25 mouse cellular contexts compared by ENCODE assay signal in genomic region chr1:72411108-72411507, GRCm38 (mm10).
"Had no signal": no experiment of that assay in that cellular context is flagged by ENCODE, and none has a peak within 500 bp of the region (broad histone marks: within the 10 kb centered on the region; RNA-seq: fewer than 3 reads in every experiment).

No protein-coding gene starts in this region.

- DNase-seq: kidney, adult 18-20 months; kidney, adult 9 months; kidney, postnatal 14 days; kidney, postnatal 4 days; liver; lung, adult 18-20 months; lung, postnatal 10 days; lung, postnatal 36 days; spleen, adult 18-20 months; thymus, adult 2 months; thymus, postnatal 14 days; thymus, postnatal 4 days had no signal

- ATAC-seq: intestine, embryonic 15.5 days; liver, embryonic 12.5 days; midbrain, embryonic 13.5 days; midbrain, embryonic 16.5 days had no signal

- H3K4me1 ChIP-seq: liver, embryonic 12.5 days; liver, embryonic 15.5 days; lung, embryonic 15.5 days; megakaryocyte, embryonic 14.5 days had no signal

- H3K4me2 ChIP-seq: intestine, embryonic 15.5 days; limb, embryonic 13.5 days; liver, embryonic 12.5 days; liver, embryonic 15.5 days; lung, embryonic 15.5 days; midbrain, embryonic 13.5 days; stomach, embryonic 15.5 days had no signal

- H3K9me3 ChIP-seq: intestine, embryonic 15.5 days; limb, embryonic 10.5 days; limb, embryonic 13.5 days; liver, embryonic 12.5 days; liver, embryonic 15.5 days; lung, embryonic 15.5 days; megakaryocyte, embryonic 14.5 days; midbrain, embryonic 10.5 days; midbrain, embryonic 13.5 days; stomach, embryonic 15.5 days had no signal

- H3K27me3 ChIP-seq: intestine, embryonic 15.5 days; limb, embryonic 13.5 days; liver, embryonic 12.5 days; liver, embryonic 15.5 days; lung, embryonic 15.5 days; megakaryocyte, embryonic 14.5 days; midbrain, embryonic 13.5 days; stomach, embryonic 15.5 days had no signal

- H3K27ac ChIP-seq: intestine, embryonic 15.5 days; left cerebral cortex, adult 2 months; limb, embryonic 10.5 days; limb, embryonic 13.5 days; liver, embryonic 12.5 days; liver, embryonic 15.5 days; lung, embryonic 15.5 days; midbrain, embryonic 10.5 days; midbrain, embryonic 13.5 days; stomach, embryonic 15.5 days had no signal

- H3K9ac ChIP-seq: intestine, embryonic 15.5 days; limb, embryonic 13.5 days; liver, embryonic 12.5 days; liver, embryonic 15.5 days; lung, embryonic 15.5 days; midbrain, embryonic 13.5 days; stomach, embryonic 15.5 days had no signal

- H3K4me3 ChIP-seq: intestine, embryonic 15.5 days; left cerebral cortex, adult 2 months; limb, embryonic 10.5 days; limb, embryonic 13.5 days; liver, embryonic 12.5 days; liver, embryonic 15.5 days; lung, embryonic 15.5 days; megakaryocyte, embryonic 14.5 days; midbrain, embryonic 10.5 days; midbrain, embryonic 13.5 days; myocyte; stomach, embryonic 15.5 days had no signal

- H3K36me3 ChIP-seq: intestine, embryonic 15.5 days; limb, embryonic 10.5 days; limb, embryonic 13.5 days; liver, embryonic 12.5 days; liver, embryonic 15.5 days; lung, embryonic 15.5 days; midbrain, embryonic 10.5 days; midbrain, embryonic 13.5 days; stomach, embryonic 15.5 days had no signal
